Mouse (Mus musculus): ENCODE measurements at regions not wholly inside any gene's neighbourhood (a gene's known extent, or its start where the extent isn't known, plus 50 kb on each side); places are given as distances from the start of the nearest gene placed in this dataset.
A peak's percentile ranks its signal among the peaks of the same experiment; 100 is the strongest.

DNA sequence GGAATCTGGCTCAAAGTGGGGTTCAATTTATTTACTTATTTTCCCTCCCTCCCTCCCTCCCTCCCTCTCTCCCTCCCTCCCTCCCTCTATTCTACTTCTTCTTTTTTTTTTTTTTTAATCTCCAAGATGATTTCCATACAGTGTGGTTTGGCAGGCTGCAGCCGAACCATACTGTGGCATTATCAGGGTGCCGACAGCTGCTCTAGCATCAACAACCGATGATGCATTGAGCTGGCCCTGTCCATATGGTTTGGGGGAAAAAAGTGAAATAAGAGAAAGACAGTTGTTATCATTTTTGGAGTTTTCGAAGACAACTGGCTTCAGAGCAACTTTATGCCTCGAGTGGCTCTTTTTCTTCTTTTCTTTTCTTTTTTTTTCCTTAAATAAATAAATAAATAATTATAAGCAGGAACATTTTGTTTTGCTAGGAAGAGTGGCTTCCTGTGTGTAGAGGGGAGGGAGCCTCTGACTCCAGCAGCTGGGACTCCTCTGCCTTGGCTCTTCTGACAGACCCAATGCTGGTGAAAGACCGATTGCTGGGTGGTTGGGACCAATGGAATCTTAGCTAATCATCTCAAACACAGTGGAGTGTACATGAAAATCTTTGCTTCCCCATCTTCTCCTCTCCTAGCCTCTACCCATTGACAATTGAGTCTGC, 190.1 kb upstream of the Maf start:
- ATAC-seq = no peak

DNA sequence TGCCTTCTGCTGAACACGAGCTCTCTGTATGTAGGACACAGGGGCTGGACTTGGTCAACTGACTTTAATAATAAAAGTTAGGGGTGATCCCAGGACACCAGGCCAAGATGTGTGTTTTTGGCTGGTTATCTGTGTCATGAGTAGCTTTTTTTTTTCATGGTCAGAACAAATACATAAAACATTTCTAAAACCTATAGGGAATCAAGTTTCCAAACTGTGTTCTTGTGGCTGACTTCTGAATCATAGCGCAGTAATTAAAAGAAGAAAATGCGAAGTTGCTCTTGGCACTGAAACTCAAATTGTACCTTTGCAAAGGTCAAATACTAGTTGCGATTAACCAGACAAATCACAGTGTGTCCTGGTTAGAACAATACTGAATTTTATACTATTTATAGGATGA, 189.5 kb upstream of the Maf start:
- ATAC-seq = no peak

DNA sequence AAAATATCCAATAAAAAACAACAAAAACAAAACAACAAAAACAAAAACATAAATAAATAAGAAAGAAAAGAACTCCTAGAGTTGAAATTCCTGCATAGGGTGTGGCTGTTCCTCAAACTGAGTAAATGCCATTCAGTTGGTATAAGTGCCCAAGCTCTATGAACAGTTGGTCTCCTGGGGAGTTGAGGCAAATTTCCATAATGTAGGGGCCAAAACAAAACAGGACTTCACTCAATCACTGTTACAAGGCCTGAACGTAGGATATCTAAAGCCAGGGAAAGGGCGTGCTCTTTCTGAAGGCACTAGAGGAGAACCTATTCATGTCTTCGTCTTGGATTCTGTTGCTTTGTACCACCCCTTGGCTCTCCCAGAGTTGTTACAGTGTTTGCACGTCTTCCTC, 188.5 kb upstream of the Maf start:
- ATAC-seq = no peak

DNA sequence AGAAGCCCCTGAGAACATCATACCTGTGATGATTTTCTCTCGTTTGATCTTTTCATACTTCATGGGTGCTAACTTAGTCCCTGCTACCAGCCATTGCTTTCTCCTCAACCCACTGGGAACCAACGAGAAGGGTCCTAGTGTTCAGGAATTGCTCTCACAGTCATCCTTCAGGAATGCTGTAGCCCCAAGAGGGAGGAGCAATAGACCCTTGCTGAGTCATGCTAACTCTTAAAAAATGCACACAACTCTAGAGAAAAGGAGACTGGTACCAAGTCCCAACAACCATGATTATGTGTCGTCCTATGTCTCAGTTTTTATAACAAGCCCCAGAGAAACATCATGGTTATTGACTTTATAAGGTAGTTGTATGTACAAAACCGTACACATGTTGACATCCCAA, 180.7 kb upstream of the Maf start:
- ATAC-seq = no peak

DNA sequence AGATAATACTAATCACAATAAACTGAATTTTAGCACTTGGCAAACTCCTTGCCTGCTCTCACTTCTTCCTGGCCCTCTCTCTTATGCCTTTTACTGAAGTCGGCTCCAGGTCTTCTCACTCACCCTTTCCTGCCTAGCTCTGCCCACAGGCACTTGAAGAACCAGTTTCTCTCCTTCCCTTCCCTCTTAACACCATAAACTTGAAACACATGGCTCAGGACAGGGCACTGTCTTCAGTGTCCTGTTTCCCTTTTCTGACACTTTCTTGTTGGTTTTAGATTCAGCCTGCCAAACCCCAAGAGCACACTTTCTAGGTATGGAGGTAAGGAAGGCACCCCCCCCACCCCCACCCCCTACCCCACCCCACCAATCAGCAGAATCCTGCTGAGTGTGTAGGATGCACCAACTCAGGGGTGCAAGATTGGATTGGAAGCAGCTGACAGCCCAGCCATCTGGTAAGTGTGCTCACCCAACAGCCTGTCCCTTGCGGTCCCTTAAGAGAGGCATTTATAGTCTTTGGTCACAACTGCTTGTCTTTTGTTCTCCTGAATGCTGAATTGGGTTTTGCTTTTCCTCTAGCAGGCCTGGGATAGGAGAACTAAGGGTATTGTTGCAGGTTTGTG, 177.6 kb upstream of the Maf start:
- ATAC-seq = no peak

DNA sequence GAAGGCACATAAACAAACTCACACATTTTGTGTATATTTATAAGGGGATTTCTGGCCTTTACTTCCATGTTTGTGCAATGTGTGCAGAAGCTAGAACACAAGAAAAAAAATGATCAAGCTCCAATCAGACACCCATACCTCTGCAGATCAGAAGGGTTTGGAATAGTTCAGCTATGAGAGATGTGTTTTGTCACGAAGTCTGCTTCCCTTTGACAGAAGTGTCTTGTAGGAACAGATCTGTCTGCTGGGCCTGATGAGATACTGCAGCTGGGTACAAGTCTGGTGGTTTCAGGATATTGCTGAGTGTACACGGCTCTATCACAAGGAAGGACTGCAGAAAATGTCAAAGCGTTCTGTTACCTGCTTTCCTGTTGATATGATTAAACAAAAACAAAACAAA, 176.2 kb upstream of the Maf start:
- ATAC-seq = no peak

DNA sequence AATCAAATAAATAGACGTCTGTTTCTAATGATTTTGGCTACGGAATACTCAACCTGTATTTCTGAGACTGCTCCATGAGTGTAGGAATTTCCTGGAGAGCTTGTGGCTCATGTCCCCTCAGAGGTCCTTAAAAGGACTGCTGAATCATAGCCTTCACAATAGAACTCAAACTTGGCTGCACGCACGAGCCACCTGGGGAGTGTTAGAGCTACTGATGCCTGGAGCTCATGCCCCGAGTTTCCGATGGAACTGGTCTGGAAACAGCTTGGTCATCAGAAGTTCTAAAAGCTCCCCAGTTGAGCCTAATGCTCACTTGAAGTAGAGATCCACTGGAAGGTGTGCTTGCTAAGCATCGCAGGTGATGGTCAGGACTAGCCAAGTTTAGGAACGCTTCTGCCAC, 174.3 kb upstream of the Maf start:
- no peak for ATAC-seq

DNA sequence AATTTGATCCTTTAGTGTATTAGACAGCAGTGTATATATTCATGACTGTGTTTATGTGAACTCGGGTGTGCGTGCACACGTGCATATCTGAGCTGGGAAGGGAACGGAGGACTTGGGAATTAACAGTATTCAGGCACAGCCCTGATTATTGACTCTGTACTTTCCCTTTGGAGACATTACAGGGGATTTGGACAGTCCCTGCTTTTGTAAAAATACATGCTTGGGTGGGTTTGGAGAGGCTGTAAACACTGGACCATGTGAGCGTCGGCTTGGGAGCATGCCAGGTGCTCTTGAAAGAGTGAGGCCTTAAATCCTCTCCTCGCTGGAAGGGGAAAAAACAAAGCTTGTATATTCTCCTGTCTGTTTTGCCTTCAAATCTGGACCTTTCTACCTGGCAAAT, 167.2 kb upstream of the Maf start:
- no peak for ATAC-seq

DNA sequence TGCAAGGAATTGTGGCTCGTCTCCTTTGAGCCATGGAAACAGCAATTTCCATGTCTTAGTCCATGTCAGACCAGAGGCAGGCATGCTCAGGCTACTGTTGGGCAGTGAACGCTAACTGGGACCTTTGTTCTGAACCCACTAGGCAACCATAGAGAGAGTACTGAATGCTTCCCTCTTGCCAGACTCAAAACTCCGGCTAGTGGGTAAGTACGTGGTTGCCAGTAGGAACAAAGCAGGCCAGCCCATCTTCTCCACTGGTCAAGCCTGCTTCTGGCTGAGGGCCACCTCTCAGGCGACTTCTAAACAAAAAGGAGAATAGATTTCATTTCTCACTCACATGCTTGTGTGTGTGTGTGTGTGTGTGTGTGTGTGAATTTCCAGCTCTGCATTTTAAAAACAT, 163.8 kb upstream of the Maf start:
- no peak for ATAC-seq

DNA sequence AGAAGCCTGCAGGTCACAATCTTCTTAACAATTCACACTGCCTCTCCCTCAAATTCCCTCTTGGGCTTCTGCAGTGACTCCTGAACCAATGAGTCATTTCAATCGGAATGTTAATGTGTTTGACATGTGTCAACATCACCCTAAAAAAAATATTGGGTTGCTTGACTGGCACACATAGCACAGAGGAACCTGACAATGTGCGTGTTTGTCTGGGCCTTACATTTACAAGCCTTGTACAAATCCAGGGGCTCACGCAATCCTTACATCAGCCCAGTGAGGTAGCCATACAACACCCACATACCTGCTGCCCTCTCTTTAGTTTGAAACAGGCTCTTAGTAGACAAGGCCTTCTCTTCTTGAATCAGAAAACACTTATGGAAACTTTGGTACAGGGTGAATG, 153.8 kb upstream of the Maf start:
- no peak for ATAC-seq

DNA sequence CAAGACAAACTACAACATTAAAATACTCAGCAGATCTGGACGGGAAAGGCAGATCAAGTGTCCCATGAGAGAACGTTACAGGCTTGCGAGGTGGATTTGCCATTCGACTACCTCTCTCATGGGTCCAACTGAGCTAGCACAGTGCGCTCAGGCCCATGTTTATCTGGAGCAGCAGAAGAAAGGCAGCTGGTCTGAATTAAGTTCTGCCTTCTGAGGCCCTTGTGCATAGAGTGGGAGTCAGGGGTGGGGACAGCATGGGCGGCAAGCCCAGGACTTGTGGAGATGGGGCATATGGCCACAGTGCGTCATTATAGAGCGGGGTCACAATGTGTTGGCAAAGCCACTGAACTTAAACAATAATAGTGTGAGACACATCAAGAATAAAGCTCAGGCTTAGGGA, 151.8 kb upstream of the Maf start:
- no peak for ATAC-seq

DNA sequence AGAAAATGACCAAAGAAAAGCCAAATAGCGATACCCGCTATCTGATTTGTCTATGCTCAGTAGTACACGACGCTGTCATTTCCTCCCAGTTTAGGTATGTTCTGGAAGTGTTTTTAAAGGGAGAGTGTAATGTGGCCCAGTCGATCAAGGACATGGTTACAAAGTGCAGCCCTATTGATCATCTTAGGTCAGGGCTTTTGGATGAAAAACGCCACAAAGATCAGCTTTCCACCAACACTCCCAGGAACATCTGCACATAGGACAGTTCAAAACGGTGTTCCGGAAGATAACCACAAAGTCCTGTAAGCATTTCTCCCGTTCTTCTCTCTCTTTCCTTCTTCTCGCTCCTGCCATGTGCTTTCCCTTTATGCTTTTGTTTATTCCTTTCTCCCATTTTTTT, 149.2 kb upstream of the Maf start:
- ATAC-seq = no peak

DNA sequence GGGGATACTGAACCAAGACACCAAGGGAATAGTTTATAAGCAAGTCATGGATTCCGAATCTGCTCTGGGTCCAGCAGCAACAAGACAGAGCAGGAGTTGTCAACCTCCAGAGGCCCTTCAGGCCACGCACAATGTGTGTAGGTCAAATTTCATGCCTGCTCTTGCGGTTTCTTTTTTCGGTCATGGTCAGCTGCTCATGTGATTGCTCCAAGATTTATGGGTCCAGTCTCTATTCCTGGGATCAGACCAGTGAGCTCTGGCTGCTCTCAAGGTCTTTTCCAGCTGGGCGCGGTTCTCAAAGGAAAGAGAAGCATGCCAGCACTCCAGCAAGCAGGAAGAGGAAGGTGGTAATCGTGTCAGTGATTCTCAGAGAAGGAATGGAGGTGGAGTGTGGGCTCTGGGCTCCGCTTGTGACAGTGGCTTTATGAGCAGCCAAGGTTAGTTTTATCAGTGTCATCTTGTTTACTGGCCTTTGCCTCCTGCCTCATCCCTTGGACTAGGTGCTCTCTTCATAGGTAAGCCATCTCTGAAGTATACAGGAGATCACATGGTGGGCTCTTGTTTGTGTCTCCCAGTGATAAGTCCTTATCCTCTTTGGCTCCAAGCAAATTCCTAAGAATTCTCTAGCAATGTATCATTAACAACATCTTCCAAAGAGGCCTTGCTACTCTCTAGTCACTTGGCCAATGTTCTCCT, 148.5 kb upstream of the Maf start:
- no peak for ATAC-seq

DNA sequence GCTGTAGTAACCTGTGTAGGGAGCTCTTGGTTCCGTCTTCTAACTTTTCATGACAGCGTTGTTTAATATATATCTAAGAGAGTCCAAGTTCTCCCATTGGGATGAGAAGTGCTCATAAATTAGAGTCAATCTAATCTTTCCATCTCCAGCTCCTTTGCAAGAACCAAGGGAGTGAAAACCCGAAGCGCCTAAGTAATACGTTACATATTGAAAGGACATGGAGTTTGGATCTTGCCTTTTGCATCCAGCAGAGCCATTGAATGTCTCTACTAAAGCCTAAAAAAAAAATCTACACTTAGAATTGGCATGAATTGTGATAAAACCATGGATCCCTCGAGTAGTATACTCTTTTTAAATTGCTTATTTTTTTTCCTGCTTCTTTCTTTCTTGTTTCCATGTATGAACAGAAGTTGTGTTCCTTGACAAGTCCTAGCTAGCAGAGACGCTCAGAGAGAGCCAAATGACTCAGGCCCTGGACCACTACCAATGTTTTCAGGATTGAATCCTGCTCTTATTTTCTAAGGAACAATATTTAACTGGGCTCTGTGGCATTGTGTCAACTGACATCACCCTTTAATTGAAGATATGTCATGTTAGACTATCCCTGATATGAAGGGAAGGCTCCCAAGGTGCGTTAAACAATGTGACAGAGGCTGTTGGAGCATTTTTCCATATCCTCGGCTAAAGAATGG, 146.8 kb upstream of the Maf start:
- no peak for ATAC-seq

DNA sequence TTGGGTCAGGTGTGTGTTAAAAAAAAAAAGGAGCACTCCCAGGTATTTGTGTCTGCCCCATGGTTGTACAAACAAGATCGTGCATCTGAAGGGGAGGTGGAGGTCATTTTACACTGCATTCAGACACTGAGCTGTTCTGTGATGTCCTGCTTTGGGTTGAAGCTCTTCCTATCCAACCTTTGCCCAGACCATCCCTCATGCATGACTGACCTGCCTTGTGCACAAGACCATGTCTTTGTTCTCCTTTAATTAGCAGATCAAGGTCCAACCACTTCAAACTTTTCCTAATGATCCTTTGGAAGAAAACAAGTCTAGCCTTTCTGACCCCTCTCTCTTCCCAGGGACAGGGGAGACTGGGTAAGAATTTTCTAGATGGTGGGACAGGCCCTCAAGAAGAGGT, 143.0 kb upstream of the Maf start:
- ATAC-seq = no peak

DNA sequence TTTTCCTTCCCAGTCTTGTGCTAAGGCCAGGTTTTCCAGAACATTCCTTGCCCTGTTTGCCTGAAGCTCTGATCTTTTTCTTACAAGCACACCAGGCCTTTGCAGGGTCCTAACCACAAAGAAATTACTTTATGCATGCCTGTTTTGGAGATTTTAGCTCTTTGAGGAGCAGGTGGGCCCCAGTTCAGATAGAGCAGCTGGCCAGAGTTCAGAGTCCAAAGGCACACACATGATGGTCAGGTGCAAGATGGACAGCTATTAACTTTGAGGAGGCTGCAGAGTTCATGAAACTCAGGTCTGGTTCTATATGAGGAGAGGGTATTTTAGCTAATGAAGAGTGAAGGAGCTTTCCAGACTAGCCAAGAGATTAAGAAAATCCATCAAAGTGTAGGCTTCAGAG, 125.8 kb upstream of the Maf start:
- no peak for ATAC-seq

DNA sequence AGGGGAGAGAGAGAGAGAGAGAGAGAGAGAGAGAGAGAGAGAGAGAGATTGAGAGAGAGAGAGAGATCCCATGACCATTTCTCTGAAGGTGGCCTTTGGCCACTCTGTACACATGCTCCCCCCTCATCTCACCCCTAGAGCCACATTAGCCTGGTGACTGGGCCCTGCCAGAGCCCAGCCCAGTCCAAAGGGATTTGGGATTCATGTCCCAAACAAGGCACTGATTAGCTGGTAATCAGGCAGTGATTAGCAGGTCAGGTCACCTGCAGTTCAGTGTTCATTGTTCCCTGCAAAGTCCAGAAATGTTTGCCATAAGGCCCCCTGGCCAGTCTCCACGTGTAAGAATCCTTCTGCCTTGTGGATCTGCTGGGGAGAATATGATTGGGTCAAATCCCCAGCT, 124.1 kb upstream of the Maf start:
- ATAC-seq = no peak

DNA sequence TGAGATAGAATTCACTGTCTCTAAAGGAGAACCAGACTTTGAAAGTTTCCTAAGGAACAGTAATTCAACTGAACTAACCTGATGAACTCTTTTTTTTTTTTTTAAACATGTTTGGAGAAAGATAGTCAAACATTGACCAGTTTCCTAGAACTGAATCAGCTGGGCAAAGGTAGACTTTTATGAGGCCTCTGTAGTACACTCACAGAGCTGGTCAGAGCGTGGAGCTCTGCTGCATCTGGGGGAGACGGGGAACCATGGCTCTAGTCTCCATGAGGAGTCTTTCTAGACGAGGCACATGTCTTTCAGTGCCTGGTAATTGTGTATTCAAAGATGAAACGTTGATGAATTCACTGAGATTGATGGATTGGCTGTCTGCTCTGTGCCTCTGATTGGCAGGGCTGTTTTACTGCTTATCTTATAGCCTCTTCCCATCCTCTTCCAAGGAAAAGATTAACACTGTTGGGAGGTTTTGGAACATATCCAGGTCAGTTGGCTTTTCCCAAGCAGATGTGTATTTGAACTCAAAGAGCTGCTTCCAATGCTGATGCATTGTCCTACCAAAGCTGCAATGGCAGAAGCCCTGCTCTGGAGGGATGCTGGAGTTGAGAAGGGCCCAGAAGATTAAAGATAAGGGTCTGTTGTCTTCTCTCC, 122.5 kb upstream of the Maf start:
- no peak for ATAC-seq

DNA sequence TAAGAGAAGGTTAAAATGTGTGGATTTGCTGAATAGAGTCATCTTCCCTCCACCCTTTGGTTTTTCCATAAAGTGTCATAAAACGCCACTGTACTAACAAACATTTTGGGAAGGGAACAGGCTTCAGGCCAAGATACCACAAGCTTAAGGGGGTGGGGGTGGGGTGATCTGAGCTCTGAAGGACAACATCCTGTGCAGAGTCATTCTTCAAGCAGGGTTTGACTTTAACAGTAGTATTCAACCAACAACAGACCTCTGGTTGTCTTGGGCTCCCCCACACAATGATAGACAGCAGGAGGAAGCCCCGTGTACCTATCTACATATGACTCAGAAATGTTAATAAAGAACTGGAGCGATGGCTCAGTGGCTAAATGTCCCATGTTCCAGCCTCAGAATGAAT, 118.9 kb upstream of the Maf start:
- ATAC-seq = peak; percentile 88

DNA sequence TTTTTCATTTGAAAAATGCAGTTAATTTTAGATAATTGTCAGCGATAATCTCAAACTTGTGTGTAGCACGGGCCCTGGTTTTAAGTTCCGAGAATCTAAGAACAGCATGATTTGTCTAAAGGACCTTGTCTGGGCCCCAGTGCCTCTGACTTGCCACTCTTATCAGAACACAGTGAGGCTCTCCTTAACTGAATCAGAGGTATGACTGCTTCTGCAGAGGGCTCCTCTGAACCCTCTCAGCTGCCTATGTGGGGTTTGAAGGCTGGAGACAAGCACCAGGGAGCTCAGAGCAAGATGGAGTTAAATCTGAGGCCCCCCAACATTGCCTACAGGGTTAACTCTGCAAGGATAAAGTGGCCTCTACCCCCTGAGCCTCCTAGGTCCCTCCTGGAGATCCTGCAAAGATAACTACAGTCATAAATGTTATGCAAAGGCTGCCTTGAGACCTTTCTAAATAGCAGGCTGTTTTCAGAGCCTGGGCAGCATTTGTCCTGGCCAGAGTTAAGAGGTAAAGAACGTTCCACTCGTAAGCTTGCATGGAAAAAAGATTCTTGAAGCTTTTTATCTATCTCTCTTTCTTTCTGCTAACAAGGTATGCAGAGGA, 118.4 kb upstream of the Maf start:
- peak; percentile 21 for ATAC-seq

DNA sequence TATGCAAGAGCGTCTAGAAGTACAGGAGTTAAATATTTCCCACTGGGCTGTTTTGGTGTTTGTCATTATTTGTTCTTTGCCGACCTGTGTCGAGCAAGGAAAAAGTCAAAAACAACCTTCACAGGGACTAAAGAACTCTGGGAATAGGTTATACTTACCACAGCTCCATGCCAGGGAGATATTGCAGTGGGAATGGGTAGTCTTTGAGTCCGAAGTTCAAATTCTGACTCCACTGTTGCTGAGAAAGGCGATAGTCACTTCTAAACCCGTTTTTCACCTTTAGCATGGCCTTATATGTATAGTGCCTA, 116.8 kb upstream of the Maf start:
- no peak for ATAC-seq

DNA sequence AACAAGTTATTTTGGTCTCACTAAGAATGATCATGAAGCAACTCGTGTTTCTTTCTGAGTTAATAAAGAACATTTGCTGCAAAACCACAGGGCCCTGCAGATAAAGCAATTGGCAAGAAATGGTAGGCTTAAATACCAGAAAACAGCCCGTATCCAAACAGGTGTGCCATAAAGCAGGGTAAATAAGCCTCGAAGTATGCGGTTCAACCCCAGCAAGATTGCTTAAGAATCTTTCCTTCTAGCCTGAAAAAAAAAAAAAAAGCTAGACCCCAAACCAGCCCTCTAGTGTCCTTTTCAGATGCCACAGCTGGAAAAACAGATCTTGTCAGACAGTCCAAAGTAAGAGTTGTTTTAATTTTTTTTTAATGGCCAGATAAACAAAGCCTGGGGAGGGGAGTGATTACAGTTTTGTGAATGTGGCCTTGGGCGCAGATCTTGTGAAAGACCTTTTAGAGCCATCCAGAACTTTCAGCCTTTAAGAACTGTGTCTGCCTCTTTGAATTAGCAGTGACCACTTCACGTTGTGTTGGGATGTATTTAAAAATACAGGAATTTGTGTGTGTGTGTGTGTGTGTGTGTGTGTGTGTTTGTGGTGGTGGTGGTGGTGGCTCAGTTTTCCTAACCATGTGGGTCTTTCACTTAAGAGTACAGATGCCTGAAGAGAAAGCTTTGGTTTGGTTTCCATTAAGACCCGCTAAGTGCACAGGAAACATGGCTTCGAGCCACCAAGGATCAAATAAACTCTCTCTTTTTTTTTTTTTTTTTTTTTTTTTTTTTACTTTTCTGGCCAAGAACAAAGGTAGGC, 116.3 kb upstream of the Maf start:
- no peak for ATAC-seq

Measured in CD4-positive, CD25-positive, alpha-beta regulatory T cell, adult 4 months (primary cell).